Mouse (Mus musculus) R1 (cell line): ENCODE data around the gene Nhej1.

Experiments
- DNase-seq: peaks from one replicate; pipeline ENCODE4 v3.0.0-alpha.2; 2018; ENCODE audit warnings: low read depth, low spot score

Nhej1 gene

GRCm38 (mm10) chr1:75124346-75125321 lies at the start of gene Nhej1:
Gene Nhej1 (minus strand): TSS chr1:75125200.
- DNase-seq: peak; percentile 96

- DNase-seq: peak; percentile 98
Observed at GRCm38 (mm10) chr1:75168472-75169464, 43.8 kb upstream of the Nhej1 start, which contains the start of gene Zfand2b. Gene Zfand2b (plus strand): TSS chr1:75168646.

- DNase-seq: no peak
Observed at GRCm38 (mm10) chr1:75168093-75168471, 43.1 kb upstream of the Nhej1 start.

- no peak for DNase-seq
Observed at GRCm38 (mm10) chr1:75160256-75160617, 35.2 kb upstream of the Nhej1 start.

GRCm38 (mm10) chr1:75159540-75160255 lies 34.7 kb upstream of the Nhej1 start:
- DNase-seq: no peak

- DNase-seq: no peak
Observed at GRCm38 (mm10) chr1:75158990-75159389, 34.0 kb upstream of the Nhej1 start.

GRCm38 (mm10) chr1:75155837-75156236 lies 30.8 kb upstream of the Nhej1 start:
- no peak for DNase-seq

- DNase-seq: no peak
Observed at GRCm38 (mm10) chr1:75148727-75149126, 23.7 kb upstream of the Nhej1 start.

- no peak for DNase-seq
Observed at GRCm38 (mm10) chr1:75147411-75148135, 22.6 kb upstream of the Nhej1 start.

- no peak for DNase-seq
Observed at GRCm38 (mm10) chr1:75145589-75145988, 20.6 kb upstream of the Nhej1 start.

- peak; percentile 93 for DNase-seq
Observed at GRCm38 (mm10) chr1:75142301-75143261, 17.6 kb upstream of the Nhej1 start, which contains the start of the genes Cnppd1 and Retreg2. Gene Cnppd1 (minus strand): TSS chr1:75142711. Gene Retreg2 (plus strand): TSS chr1:75142778.

GRCm38 (mm10) chr1:75141486-75142190 lies 16.6 kb upstream of the Nhej1 start:
- peak; percentile 50 for DNase-seq

- no peak for DNase-seq
Observed at GRCm38 (mm10) chr1:75140601-75141190, 15.7 kb upstream of the Nhej1 start.

GRCm38 (mm10) chr1:75138448-75138847 lies 13.4 kb upstream of the Nhej1 start:
- no peak for DNase-seq

GRCm38 (mm10) chr1:75136730-75137129 lies 11.7 kb upstream of the Nhej1 start:
- DNase-seq: no peak

- no peak for DNase-seq
Observed at GRCm38 (mm10) chr1:75136293-75136692, 11.3 kb upstream of the Nhej1 start.

- no peak for DNase-seq
Observed at GRCm38 (mm10) chr1:75133421-75134207, 8.6 kb upstream of the Nhej1 start, which contains the start of gene Slc23a3. Gene Slc23a3 (minus strand): TSS chr1:75133890.
